Mouse (Mus musculus): ENCODE measurements around the gene Gopc. TPM values are rescaled to one million over a fixed set of nuclear protein-coding genes. Genes with fewer than 3 reads are reported as not detected.

The Gopc gene
- polyA plus RNA-seq, 1 experiment from 2014 or later, result 25.4 TPM

GRCm38 (mm10) chr10:52391208-52391607 lies 9.3 kb upstream of the Gopc start:
- no peaks in the 10 kb centered on the region for H3K9me3 ChIP-seq (ENCODE audit: control insufficient read depth, low read length)
- no peak overlapping the region for H3K4me2 ChIP-seq (ENCODE audit: low read length)
- H3K4me1 ChIP-seq (replicated peaks; ENCODE audit: control insufficient read depth, insufficient read depth, low read length), result no peaks in the 10 kb centered on the region
- no peak for ATAC-seq
- no peaks in the 10 kb centered on the region for H3K27me3 ChIP-seq (replicated peaks; ENCODE audit: control insufficient read depth, insufficient read depth, low read length)
- no peak overlapping the region for H3K27ac ChIP-seq (ENCODE audit: low read length)
- H3K9ac ChIP-seq (replicated peaks; ENCODE audit: low read depth, low read length), result no peak overlapping the region
- 83% methylated on average over 2 of the region's 2 CpGs for WGBS
- H3K4me3 ChIP-seq (replicated peaks; ENCODE audit: low read length), result no peak overlapping the region
- no peaks in the 10 kb centered on the region for H3K36me3 ChIP-seq (ENCODE audit: control insufficient read depth, insufficient read depth)

GRCm38 (mm10) chr10:52389438-52389837 lies 7.5 kb upstream of the Gopc start:
- no peaks in the 10 kb centered on the region for H3K9me3 ChIP-seq (ENCODE audit: control insufficient read depth, low read length)
- H3K4me2 ChIP-seq (ENCODE audit: low read length), result no peak overlapping the region
- no peak overlapping the region for H3K27ac ChIP-seq (ENCODE audit: low read length)
- H3K27me3 ChIP-seq (replicated peaks; ENCODE audit: control insufficient read depth, insufficient read depth, low read length), result no peaks in the 10 kb centered on the region
- H3K9ac ChIP-seq (replicated peaks; ENCODE audit: low read depth, low read length), result no peak overlapping the region
- WGBS, result 89% methylated on average over 3 of the region's 3 CpGs
- H3K4me3 ChIP-seq (replicated peaks; ENCODE audit: low read length), result no peak overlapping the region
- no peaks in the 10 kb centered on the region for H3K36me3 ChIP-seq (ENCODE audit: control insufficient read depth, insufficient read depth)
- no peak for ATAC-seq
- no peaks in the 10 kb centered on the region for H3K4me1 ChIP-seq (replicated peaks; ENCODE audit: control insufficient read depth, insufficient read depth, low read length)

GRCm38 (mm10) chr10:52388922-52389430 lies 7.1 kb upstream of the Gopc start, which contains the start of gene Nepn:
TSS of gene Nepn (plus strand) at chr10:52388972.
- WGBS, result 78% methylated on average over 5 of the region's 5 CpGs
- no peak within 1 kb of the TSS for H3K4me2 ChIP-seq (ENCODE audit: low read length)
- H3K4me3 ChIP-seq (replicated peaks; ENCODE audit: low read length), result no peak within 1 kb of the TSS
- H3K4me1 ChIP-seq (replicated peaks; ENCODE audit: control insufficient read depth, insufficient read depth, low read length), result no peaks in the 10 kb centered on the region
- no peaks in the 10 kb centered on the region for H3K9me3 ChIP-seq (ENCODE audit: control insufficient read depth, low read length)
- no peak within 1 kb of the TSS for H3K9ac ChIP-seq (replicated peaks; ENCODE audit: low read depth, low read length)
- H3K36me3 ChIP-seq (ENCODE audit: control insufficient read depth, insufficient read depth), result no peaks in the 10 kb centered on the region
- H3K27me3 ChIP-seq (replicated peaks; ENCODE audit: control insufficient read depth, insufficient read depth, low read length), result no peaks in the 10 kb centered on the region
- no peak within 1 kb of the TSS for H3K27ac ChIP-seq (ENCODE audit: low read length)
- ATAC-seq, result no peak

DNA sequence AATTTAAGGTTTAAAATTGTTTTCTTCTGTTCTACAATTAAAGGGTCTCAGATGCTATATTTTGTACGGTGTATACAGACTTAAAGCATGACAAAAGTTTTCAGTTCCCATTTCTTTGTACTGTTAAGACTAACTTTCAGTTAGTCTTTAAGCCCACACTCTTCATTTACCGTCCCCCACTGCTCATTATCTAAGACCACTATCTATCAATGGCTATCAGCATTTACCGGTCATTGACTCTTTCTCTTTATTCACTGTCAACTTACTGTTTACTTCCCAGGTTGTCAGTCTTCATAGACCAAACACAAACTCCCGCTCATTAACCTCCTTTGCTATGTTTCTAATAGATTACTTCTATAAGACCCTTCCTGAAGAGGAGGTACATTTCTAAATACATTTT lies 5.3 kb upstream of the Gopc start:
- ATAC-seq, result no peak

DNA sequence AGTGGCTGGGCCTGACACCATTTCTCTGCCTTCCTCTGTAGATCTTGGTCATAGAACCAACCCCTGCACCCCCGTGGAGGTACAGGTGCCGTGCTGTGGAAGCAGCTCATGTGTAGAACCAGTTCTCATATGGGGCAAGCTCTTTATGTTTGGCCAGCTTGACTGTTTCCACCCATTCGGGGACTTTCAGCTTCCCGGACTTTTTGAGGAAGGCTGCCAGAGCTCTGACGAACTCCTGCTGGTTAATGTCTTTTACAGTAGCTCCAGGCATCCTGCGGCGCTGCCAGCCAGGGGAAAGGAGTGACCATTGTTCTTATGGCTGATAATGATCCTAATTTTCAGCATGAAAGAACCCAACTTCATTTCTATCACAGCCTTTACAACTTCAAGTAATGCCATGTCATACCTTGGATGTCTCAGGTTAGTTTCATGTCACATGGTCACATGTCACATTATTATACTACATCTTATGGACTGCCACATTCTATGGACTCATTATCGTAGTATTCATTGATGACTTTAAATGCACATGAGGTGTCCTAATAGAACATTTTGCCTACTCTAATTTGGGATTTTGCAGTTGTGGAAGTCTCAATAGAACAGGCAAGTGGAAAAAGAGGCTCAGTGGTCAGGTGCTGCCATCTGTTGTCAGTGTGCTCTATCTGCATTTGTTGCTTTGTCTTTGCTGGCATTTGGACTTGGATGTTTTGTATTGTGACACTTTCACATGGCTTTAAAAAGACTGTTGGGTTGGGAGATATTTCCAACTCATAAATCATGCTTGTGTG lies 3.1 kb upstream of the Gopc start:
- Histone ChIP-seq H3K4me2 (ENCODE audit: low read length) (no peak overlapping the region), H3K9me3 (ENCODE audit: control insufficient read depth, low read length) (no peaks in the 10 kb centered on the region), H3K4me3 (replicated peaks; ENCODE audit: low read length) (no peak overlapping the region), H3K27me3 (replicated peaks; ENCODE audit: control insufficient read depth, insufficient read depth, low read length) (no peaks in the 10 kb centered on the region), H3K36me3 (ENCODE audit: control insufficient read depth, insufficient read depth) (no peaks in the 10 kb centered on the region), H3K27ac (ENCODE audit: low read length) (no peak overlapping the region), H3K4me1 (replicated peaks; ENCODE audit: control insufficient read depth, insufficient read depth, low read length) (peaks cover 6% of the 10 kb centered on the region), H3K9ac (replicated peaks; ENCODE audit: low read depth, low read length) (no peak overlapping the region)
- ATAC-seq, result no peak
- WGBS, result 32% methylated on average over 8 of the region's 8 CpGs

More for the DNA sequence above, 5.3 kb upstream of the Gopc start:
- Histone ChIP-seq H3K36me3 (ENCODE audit: control insufficient read depth, insufficient read depth) (no peaks in the 10 kb centered on the region), H3K4me2 (ENCODE audit: low read length) (no peak overlapping the region), H3K4me3 (replicated peaks; ENCODE audit: low read length) (no peak overlapping the region), H3K27me3 (replicated peaks; ENCODE audit: control insufficient read depth, insufficient read depth, low read length) (no peaks in the 10 kb centered on the region), H3K9ac (replicated peaks; ENCODE audit: low read depth, low read length) (no peak overlapping the region), H3K4me1 (replicated peaks; ENCODE audit: control insufficient read depth, insufficient read depth, low read length) (peaks cover 6% of the 10 kb centered on the region), H3K9me3 (ENCODE audit: control insufficient read depth, low read length) (no peaks in the 10 kb centered on the region), H3K27ac (ENCODE audit: low read length) (no peak overlapping the region)
- WGBS, result 67% methylated on average over 4 of the region's 4 CpGs

DNA sequence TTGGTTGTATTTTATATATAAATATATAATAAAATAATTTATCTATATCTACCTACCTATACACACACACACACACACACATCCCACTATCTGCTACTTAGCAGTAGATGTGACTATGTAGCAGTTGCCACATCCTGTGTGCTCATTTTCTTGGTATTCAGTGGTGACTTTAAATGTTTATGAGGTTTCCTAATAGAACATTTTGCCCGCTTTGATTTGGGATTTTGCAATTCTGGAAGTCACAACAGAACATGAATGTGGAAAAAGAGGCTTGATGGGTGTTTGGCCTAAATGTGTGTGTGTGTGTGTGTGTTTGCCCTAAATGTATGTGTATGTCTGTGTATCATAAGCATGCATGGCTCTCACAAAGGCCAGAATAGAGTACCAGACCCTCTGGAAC lies 1.6 kb upstream of the Gopc start:
- no peaks in the 10 kb centered on the region for H3K27me3 ChIP-seq (replicated peaks; ENCODE audit: control insufficient read depth, insufficient read depth, low read length)
- H3K27ac ChIP-seq (ENCODE audit: low read length), result no peak overlapping the region
- 75% methylated on average over 1 of the region's 1 CpGs for whole genome bisulfite sequencing
- H3K9me3 ChIP-seq (ENCODE audit: control insufficient read depth, low read length), result no peaks in the 10 kb centered on the region
- no peak overlapping the region for H3K4me2 ChIP-seq (ENCODE audit: low read length)
- H3K9ac ChIP-seq (replicated peaks; ENCODE audit: low read depth, low read length), result no peak overlapping the region
- ATAC-seq, result no peak
- peaks cover 8% of the 10 kb centered on the region for H3K4me1 ChIP-seq (replicated peaks; ENCODE audit: control insufficient read depth, insufficient read depth, low read length)
- no peak overlapping the region for H3K4me3 ChIP-seq (replicated peaks; ENCODE audit: low read length)
- H3K36me3 ChIP-seq (ENCODE audit: control insufficient read depth, insufficient read depth), result no peaks in the 10 kb centered on the region

GRCm38 (mm10) chr10:52383022-52383421 lies 1.1 kb upstream of the Gopc start:
- Histone ChIP-seq H3K9ac (replicated peaks; ENCODE audit: low read depth, low read length) (no peak overlapping the region), H3K27ac (ENCODE audit: low read length) (no peak overlapping the region), H3K4me1 (replicated peaks; ENCODE audit: control insufficient read depth, insufficient read depth, low read length) (peaks cover 9% of the 10 kb centered on the region), H3K36me3 (ENCODE audit: control insufficient read depth, insufficient read depth) (no peaks in the 10 kb centered on the region), H3K4me3 (replicated peaks; ENCODE audit: low read length) (no peak overlapping the region), H3K27me3 (replicated peaks; ENCODE audit: control insufficient read depth, insufficient read depth, low read length) (no peaks in the 10 kb centered on the region), H3K4me2 (ENCODE audit: low read length) (peak overlapping the region; percentile 70), H3K9me3 (ENCODE audit: control insufficient read depth, low read length) (no peaks in the 10 kb centered on the region)
- ATAC-seq, result no peak
- whole genome bisulfite sequencing, result 86% methylated on average over 6 of the region's 6 CpGs

DNA sequence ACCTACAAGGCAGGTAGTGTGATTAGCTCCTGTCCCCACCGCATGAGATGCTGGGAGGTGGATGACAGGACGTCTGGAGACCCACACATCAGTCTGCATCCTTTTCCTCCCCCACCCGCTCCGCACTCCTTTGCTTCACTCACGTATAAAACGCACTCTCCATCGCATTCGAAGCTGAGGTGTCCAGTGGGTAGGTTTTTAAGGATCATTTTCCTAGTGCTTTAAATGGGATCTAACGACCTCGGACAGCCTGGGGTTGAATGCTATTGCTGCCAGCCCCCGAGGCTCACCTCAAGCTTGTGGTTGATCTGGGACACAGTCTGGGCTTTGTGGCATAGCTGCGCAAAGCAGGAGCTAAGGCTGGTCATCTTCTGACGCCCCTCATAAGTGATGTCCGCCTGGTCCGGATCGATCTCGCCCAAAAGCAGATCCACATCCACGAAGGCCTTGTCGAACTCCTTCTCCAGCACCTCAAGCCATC lies 563 bp downstream of the Gopc start:
- H3K36me3 ChIP-seq (ENCODE audit: control insufficient read depth, insufficient read depth), result no peaks in the 10 kb centered on the region
- peak overlapping the region; percentile 98 for H3K4me3 ChIP-seq (replicated peaks; ENCODE audit: low read length)
- H3K9me3 ChIP-seq (ENCODE audit: control insufficient read depth, low read length), result no peaks in the 10 kb centered on the region
- peaks cover 11% of the 10 kb centered on the region for H3K4me1 ChIP-seq (replicated peaks; ENCODE audit: control insufficient read depth, insufficient read depth, low read length)
- H3K27ac ChIP-seq (ENCODE audit: low read length), result peak overlapping the region; percentile 95
- peak overlapping the region; percentile 65 for H3K4me2 ChIP-seq (ENCODE audit: low read length)
- peak; percentile 37 for ATAC-seq
- H3K27me3 ChIP-seq (replicated peaks; ENCODE audit: control insufficient read depth, insufficient read depth, low read length), result no peaks in the 10 kb centered on the region
- peak overlapping the region; percentile 97 for H3K9ac ChIP-seq (replicated peaks; ENCODE audit: low read depth, low read length)
- WGBS, result 0% methylated on average over 19 of the region's 19 CpGs

DNA sequence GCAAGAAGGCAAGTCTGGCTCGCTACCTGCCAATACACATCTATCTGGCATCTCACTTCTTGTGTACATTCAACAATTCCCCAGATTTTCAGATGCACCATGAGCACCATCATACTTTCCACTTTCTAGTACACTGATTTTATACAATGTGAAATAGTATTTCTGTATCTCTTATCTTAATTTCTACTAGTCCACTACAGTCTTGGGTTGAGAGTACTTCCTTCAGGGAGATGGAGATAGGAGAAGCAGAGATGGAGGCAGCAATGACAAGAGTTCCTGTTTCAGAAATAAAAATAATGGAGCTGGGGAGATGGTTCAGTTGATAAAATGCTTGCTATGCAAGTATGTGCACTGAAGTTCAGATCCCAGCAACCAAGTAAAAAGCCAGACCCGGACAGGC lies 4.1 kb downstream of the Gopc start:
- ATAC-seq, result no peak
- Histone ChIP-seq H3K4me2 (ENCODE audit: low read length) (no peak overlapping the region), H3K36me3 (ENCODE audit: control insufficient read depth, insufficient read depth) (no peaks in the 10 kb centered on the region), H3K27me3 (replicated peaks; ENCODE audit: control insufficient read depth, insufficient read depth, low read length) (no peaks in the 10 kb centered on the region), H3K4me1 (replicated peaks; ENCODE audit: control insufficient read depth, insufficient read depth, low read length) (peaks cover 9% of the 10 kb centered on the region), H3K9me3 (ENCODE audit: control insufficient read depth, low read length) (no peaks in the 10 kb centered on the region), H3K27ac (ENCODE audit: low read length) (no peak overlapping the region), H3K9ac (replicated peaks; ENCODE audit: low read depth, low read length) (no peak overlapping the region), H3K4me3 (replicated peaks; ENCODE audit: low read length) (no peak overlapping the region)
- WGBS, result 98% methylated on average over 2 of the region's 2 CpGs

All from forebrain, embryonic 16.5 days (tissue).